Mouse (Mus musculus) testis, adult 2 months (tissue): ENCODE measurements around the gene Ccnj.

Source experiments
- CTCF ChIP-seq: fragments of 200-500 bp; IDR thresholded peaks from 2 replicates; pipeline ENCODE4 v1.5.1; 2012; ENCODE audit warnings: low read depth, mild to moderate bottlenecking, inconsistent platforms, low read length, moderate library complexity; ENCODE audit not compliant: control insufficient read depth, insufficient read depth, insufficient replicate concordance
- POLR2A ChIP-seq: fragments of 200-500 bp; IDR thresholded peaks from 2 replicates; pipeline ENCODE4 v1.6.1; 2012; ENCODE audit warnings: low read depth, mild to moderate bottlenecking, inconsistent platforms, low read length, moderate library complexity; ENCODE audit not compliant: control insufficient read depth

DNA sequence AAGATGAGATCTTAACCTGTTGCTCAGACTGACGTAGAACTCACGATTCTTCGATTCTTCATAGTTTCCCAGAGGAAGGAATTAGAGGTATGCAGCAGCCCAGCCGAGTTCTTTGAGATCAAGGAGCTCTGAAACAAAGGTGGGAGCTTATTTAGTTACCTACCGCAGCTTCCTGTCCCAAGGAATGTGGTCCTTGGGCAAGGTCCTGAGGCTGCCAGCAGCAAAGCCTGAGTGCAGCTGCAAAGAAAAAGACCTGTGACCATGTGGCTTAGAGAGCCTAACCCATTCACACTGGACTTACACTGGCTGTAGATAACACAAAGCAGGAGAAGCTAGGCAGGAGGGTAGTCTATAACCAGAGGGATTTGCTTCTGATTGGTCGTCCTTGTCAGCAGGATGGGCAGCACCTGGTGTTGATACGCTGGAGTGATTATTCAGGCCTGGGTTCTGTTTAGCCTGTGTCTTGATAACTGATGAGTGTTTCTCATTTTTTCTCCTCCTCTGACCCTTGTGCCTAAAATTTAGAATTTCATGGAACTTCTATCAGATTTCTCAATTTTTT lies 25.8 kb upstream of the Ccnj start:
- TF ChIP-seq CTCF (no peak), POLR2A (no peak)
